ENCODE assay signal across 9 mouse cellular contexts in genomic region chr13:84345791-84346511, GRCm38 (mm10).
A peak's percentile ranks its signal among the peaks of the same experiment; 100 is the strongest.
DNase-seq lines count a peak whose midpoint lies in the region; ATAC-seq and TF ChIP-seq lines count a peak whose summit lies in the region.
"Had no signal": no experiment of that assay in that cellular context is flagged by ENCODE, and none has a peak within 500 bp of the region (broad histone marks: within the 10 kb centered on the region; RNA-seq: fewer than 3 reads in every experiment).

No protein-coding gene starts in this region.

- WGBS in olfactory bulb, adult 2 months: 16% methylated on average over 30 of the region's 30 CpGs
- WGBS in liver, embryonic 12.5 days (ENCODE audit: insufficient replicate concordance): 2% methylated on average over 30 of the region's 30 CpGs

- peak overlapping the region; percentile 90 for H3K27ac ChIP-seq in olfactory bulb, adult 2 months (ENCODE audit: insufficient read depth, low read depth, low read length)
- H3K27ac ChIP-seq in liver, embryonic 12.5 days: no peak overlapping the region
- H3K27ac ChIP-seq: limb, embryonic 15.5 days had no signal

- TF ChIP-seq CTCF in olfactory bulb, adult 2 months (IDR thresholded peaks at IDR 0.05; ENCODE audit: insufficient read depth, low read depth, low read length): no peak

- H3K27me3 ChIP-seq in liver, embryonic 12.5 days (replicated peaks): peaks cover 90% of the 10 kb centered on the region

- no peak for ATAC-seq in liver, embryonic 12.5 days

- peaks cover 18% of the 10 kb centered on the region for H3K4me1 ChIP-seq in olfactory bulb, adult 2 months (ENCODE audit: control insufficient read depth, insufficient read depth, low read length)
- 0 out of 2 replicates have a peak, but pooled peaks cover 5% of the 10 kb centered on the region for H3K4me1 ChIP-seq in liver, embryonic 12.5 days

- no peak overlapping the region for H3K4me2 ChIP-seq in liver, embryonic 12.5 days
- H3K4me2 ChIP-seq: limb, embryonic 15.5 days had no signal

- H3K4me3 ChIP-seq in olfactory bulb, adult 2 months (ENCODE audit: insufficient read depth, low read depth, low read length): peak overlapping the region; percentile 28
- H3K4me3 ChIP-seq in liver, embryonic 12.5 days: no peak overlapping the region
- H3K4me3 ChIP-seq: limb, embryonic 15.5 days had no signal

- no peaks in the 10 kb centered on the region for H3K9me3 ChIP-seq in liver, embryonic 12.5 days (replicated peaks)
- H3K9me3 ChIP-seq: limb, embryonic 15.5 days had no signal

- TF ChIP-seq POLR2A in olfactory bulb, adult 2 months (IDR thresholded peaks at IDR 0.05; ENCODE audit: insufficient read depth, low read depth, low read length): no peak

- no peak overlapping the region for H3K9ac ChIP-seq in liver, embryonic 12.5 days
- H3K9ac ChIP-seq: limb, embryonic 15.5 days had no signal

- H3K36me3 ChIP-seq in liver, embryonic 12.5 days: no peaks in the 10 kb centered on the region
- H3K36me3 ChIP-seq: limb, embryonic 15.5 days had no signal

- peak; percentile 2 for DNase-seq in adrenal gland, adult 2 months
- no peak for DNase-seq in adrenal gland, adult 18-20 months (ENCODE audit: low spot score in 2 of 2)
- peak; percentile 3 for DNase-seq in 3134 (ENCODE audit: extremely low read depth, insufficient read length, low spot score)
- peak; percentile 55 for DNase-seq in embryo, embryonic 9.5 days (ENCODE audit: extremely low spot score)
- DNase-seq in layer of hippocampus, postnatal 36 days: peak; percentile 33 to 39
- DNase-seq in lung, postnatal 10 days: no peak

Comparison
In these comparisons a context has a peak if more than half of its experiments do, and no peak if none do; other contexts are left out.
1. DNase-seq: peak in adrenal gland, adult 2 months (single experiment), 3134 (single experiment), embryo, embryonic 9.5 days (single experiment) and layer of hippocampus, postnatal 36 days (2 of 2); none in adrenal gland, adult 18-20 months (0 of 2) and lung, postnatal 10 days (single experiment).